Mouse (Mus musculus) kidney, postnatal 36 days (tissue): ENCODE data around the gene Recql5.
"Not testable (repeated sequence)": the region's sequence is repeated elsewhere in the genome, so short reads cannot be mapped to it uniquely, and the experiment has no call there.

Experiments
- DNase-seq, 2 experiments: peaks; one replicate each; pipeline ENCODE4 v3.0.0; 2021 to 2022; ENCODE audit warnings: mixed read lengths in 2 of 2

Gene Recql5

GRCm38 (mm10) chr11:115857146-115857545 lies 76.1 kb downstream of the Recql5 start:
- DNase-seq: not testable (repeated sequence)

DNA sequence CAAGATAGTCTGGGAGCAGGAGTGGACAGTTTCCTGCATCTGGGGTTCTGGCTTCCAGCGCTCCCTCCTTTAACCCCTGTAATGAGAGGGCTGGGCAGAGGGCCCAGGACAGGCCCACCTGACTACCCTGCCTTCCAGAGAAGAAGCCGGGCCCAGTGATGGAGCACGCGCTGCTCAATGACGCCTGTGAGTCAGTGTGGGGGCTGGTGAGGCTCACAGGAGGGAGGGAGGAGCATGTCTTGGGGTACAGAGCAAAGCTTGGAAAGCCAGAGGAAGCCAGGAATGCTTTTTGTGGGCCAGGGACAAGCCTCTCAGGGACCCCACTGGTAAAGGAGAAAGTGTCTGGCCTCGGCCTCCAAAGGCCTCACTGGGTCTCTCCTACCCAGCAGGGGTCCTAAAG lies 78.6 kb downstream of the Recql5 start:
- no peak for DNase-seq

- no peak for DNase-seq
These were observed 87.5 kb downstream of the Recql5 start for GRCm38 (mm10) chr11:115845819-115846218.

DNA sequence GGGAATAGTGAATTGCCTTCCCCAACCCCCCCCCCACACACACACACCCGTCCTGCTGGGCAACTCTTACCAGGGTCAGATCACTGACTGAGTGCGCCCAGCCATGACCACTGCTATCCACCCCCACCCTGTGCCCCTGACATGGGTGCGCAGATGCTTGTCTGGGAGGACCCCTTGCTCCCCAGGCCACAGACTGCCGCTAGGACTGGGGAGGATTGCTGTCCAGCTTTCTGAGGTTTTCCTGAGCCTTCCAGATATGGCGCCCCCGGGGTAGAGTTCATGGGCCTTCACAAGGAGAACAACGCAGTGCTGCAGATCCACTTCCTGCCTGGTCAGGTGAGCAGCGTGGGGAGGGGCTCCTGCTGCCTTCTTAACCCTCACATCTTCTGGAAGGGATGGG lies 89.0 kb downstream of the Recql5 start:
- peak; percentile 70 to 74 for DNase-seq

- peak; percentile 91 to 97 for DNase-seq
These were observed 89.4 kb downstream of the Recql5 start for GRCm38 (mm10) chr11:115843891-115844239.

GRCm38 (mm10) chr11:115843141-115843890 lies 90.0 kb downstream of the Recql5 start:
- DNase-seq: peak in 1 of 2 experiments; percentile 43
